9 mouse cellular contexts compared by ENCODE assay signal in the genomic region with DNA sequence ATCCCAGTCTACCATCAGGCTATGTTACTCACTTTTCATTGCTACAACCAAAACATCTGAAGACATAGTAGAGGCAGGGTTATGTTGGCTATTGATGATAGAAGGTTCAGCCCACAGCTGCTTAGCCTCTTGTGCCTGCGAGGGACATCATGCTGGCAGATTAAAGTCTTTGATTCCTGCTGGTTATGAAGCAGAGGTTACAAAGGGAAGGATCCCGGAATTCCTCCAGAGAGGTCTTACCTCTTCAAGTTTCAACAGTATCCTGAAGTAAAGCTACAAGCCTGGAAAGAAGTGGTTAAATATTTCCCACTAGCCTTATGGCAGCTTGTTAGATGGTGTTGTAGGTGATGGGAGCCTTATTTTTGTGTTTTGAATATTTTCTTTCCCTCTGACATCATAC. TPM values are rescaled to one million over a fixed set of nuclear protein-coding genes. Genes with fewer than 3 reads are reported as not detected.
A peak's percentile ranks its signal among the peaks of the same experiment; 100 is the strongest.
DNase-seq lines count a peak whose midpoint lies in the region; ATAC-seq and TF ChIP-seq lines count a peak whose summit lies in the region.
"Had no signal": no experiment of that assay in that cellular context is flagged by ENCODE, and none has a peak within 500 bp of the region (broad histone marks: within the 10 kb centered on the region; RNA-seq: fewer than 3 reads in every experiment).

No protein-coding gene starts in this region.

- H3K9ac ChIP-seq in lung, postnatal 0 days (replicated peaks; ENCODE audit: low read depth) = no peak overlapping the region
- no peak overlapping the region for H3K9ac ChIP-seq in intestine, embryonic 15.5 days
- H3K9ac ChIP-seq in stomach, embryonic 15.5 days = no peak overlapping the region

- DNase-seq in heart, embryonic 10.5 days (ENCODE audit: low spot score) = no peak
- DNase-seq in heart, postnatal 36 days = no peak
- DNase-seq in lung, postnatal 0 days (ENCODE audit: low spot score) = no peak
- DNase-seq in lung, postnatal 36 days = no peak
- DNase-seq in frontal cortex, postnatal 25 days (ENCODE audit: low spot score in 2 of 2) = no peak
- DNase-seq in adrenal gland, postnatal 36 days = no peak
- DNase-seq: thymus, adult 18-20 months had no signal

- intact Hi-C loops in heart, postnatal 36 days (cut with DNase I) = no loop called here

- H3K9me3 ChIP-seq in heart, embryonic 10.5 days = no peaks in the 10 kb centered on the region
- H3K9me3 ChIP-seq in lung, postnatal 0 days (ENCODE audit: low read length) = no peaks in the 10 kb centered on the region
- H3K9me3 ChIP-seq in intestine, embryonic 15.5 days = no peaks in the 10 kb centered on the region
- H3K9me3 ChIP-seq in stomach, embryonic 15.5 days = no peaks in the 10 kb centered on the region

- H3K4me2 ChIP-seq in lung, postnatal 0 days (replicated peaks; ENCODE audit: low read depth, low read length) = peak overlapping the region; percentile 52
- peak overlapping the region; percentile 47 for H3K4me2 ChIP-seq in intestine, embryonic 15.5 days (replicated peaks)
- peak overlapping the region; percentile 46 for H3K4me2 ChIP-seq in stomach, embryonic 15.5 days

- peaks cover 14% of the 10 kb centered on the region; the same call in 1 of the 2 replicates for H3K4me1 ChIP-seq in heart, embryonic 10.5 days
- H3K4me1 ChIP-seq in lung, postnatal 0 days (ENCODE audit: insufficient read depth, low read depth, low read length) = peaks cover 8% of the 10 kb centered on the region; the same call in 1 of the 2 replicates
- H3K4me1 ChIP-seq in intestine, embryonic 15.5 days (replicated peaks) = peaks cover 15% of the 10 kb centered on the region; the same call in 1 of the 2 replicates
- H3K4me1 ChIP-seq in stomach, embryonic 15.5 days = 0 out of 2 replicates have a peak, but pooled peaks cover 2% of the 10 kb centered on the region

- no peak for TF ChIP-seq CTCF in lung, postnatal 0 days (IDR thresholded peaks at IDR 0.05)

- no peaks in the 10 kb centered on the region for H3K36me3 ChIP-seq in heart, embryonic 10.5 days
- H3K36me3 ChIP-seq in lung, postnatal 0 days (ENCODE audit: insufficient read depth, low read length) = no peaks in the 10 kb centered on the region
- H3K36me3 ChIP-seq in intestine, embryonic 15.5 days = no peaks in the 10 kb centered on the region
- no peaks in the 10 kb centered on the region for H3K36me3 ChIP-seq in stomach, embryonic 15.5 days

- peak overlapping the region; percentile 57 for H3K4me3 ChIP-seq in heart, embryonic 10.5 days
- H3K4me3 ChIP-seq in lung, postnatal 0 days (ENCODE audit: low read depth, low read length) = peak overlapping the region; percentile 12; the same call in 1 of the 2 replicates
- H3K4me3 ChIP-seq in intestine, embryonic 15.5 days (replicated peaks) = no peak overlapping the region
- no peak overlapping the region for H3K4me3 ChIP-seq in stomach, embryonic 15.5 days (replicated peaks)

- H3K27me3 ChIP-seq in heart, embryonic 10.5 days (ENCODE audit: insufficient read depth, poor library complexity, severe bottlenecking) = peaks cover 59% of the 10 kb centered on the region
- H3K27me3 ChIP-seq in lung, postnatal 0 days (replicated peaks; ENCODE audit: insufficient read depth, low read length) = no peaks in the 10 kb centered on the region
- no peaks in the 10 kb centered on the region for H3K27me3 ChIP-seq in intestine, embryonic 15.5 days (replicated peaks)
- H3K27me3 ChIP-seq in stomach, embryonic 15.5 days (replicated peaks) = no peaks in the 10 kb centered on the region

- no peak for TF ChIP-seq EP300 in lung, postnatal 0 days (IDR thresholded peaks at IDR 0.05)

- no peak overlapping the region for H3K27ac ChIP-seq in heart, embryonic 10.5 days
- H3K27ac ChIP-seq in lung, postnatal 0 days (ENCODE audit: low read length) = no peak overlapping the region
- H3K27ac ChIP-seq in intestine, embryonic 15.5 days = no peak overlapping the region
- H3K27ac ChIP-seq in stomach, embryonic 15.5 days = no peak overlapping the region

- no peak for ATAC-seq in lung, postnatal 0 days
- ATAC-seq in intestine, embryonic 15.5 days = no peak
- ATAC-seq in stomach, embryonic 15.5 days (ENCODE audit: insufficient read depth, low FRiP score, low read depth) = no peak

- WGBS in heart, embryonic 10.5 days = 7% methylated on average over 2 of the region's 2 CpGs
- 24% methylated on average over 2 of the region's 2 CpGs for WGBS in lung, postnatal 0 days
- 23% methylated on average over 2 of the region's 2 CpGs for WGBS in intestine, embryonic 15.5 days
- WGBS in stomach, embryonic 15.5 days = 21% methylated on average over 2 of the region's 2 CpGs

RNA-seq across cellular contexts. Expression of a gene that starts 58.6 kb away (rescaled TPM):
- 8.2 and 8.3 TPM in 2 replicates for polyA plus RNA-seq in heart, embryonic 10.5 days (2016; fragmentation: Nextera tagmentation; extraction: Ambion mirVana)
- total RNA-seq in heart, postnatal 36 days (2021) = 10 to 100 TPM; 24.2 to 40.9 TPM
- 7.1 and 8.8 TPM in 2 replicates for polyA plus RNA-seq in lung, postnatal 0 days (2015; fragmentation: Nextera tagmentation; extraction: Ambion mirVana)
- 4.0 and 4.8 TPM in 2 replicates for polyA plus RNA-seq in intestine, embryonic 15.5 days (2015; fragmentation: Nextera tagmentation; extraction: Ambion mirVana)
- polyA plus RNA-seq in stomach, embryonic 15.5 days (2015; fragmentation: Nextera tagmentation; extraction: Ambion mirVana) = 5.4 and 5.8 TPM in 2 replicates
- 100 to 1,000 TPM in 1 of 2 experiments, 10 to 100 TPM in 1; 51.4 to 110 TPM for total RNA-seq in adrenal gland, postnatal 36 days (2021)

Comparison
In these comparisons a context has a peak if more than half of its experiments do, and no peak if none do; other contexts are left out.
1. H3K4me3 ChIP-seq: peak in heart, embryonic 10.5 days (single experiment) and lung, postnatal 0 days (single experiment); none in intestine, embryonic 15.5 days (single experiment) and stomach, embryonic 15.5 days (single experiment).
2. Peak in every context shown above with its lines, with median percentiles within 50 percentile points of each other: H3K4me2 ChIP-seq.